Mouse (Mus musculus): Measurements from ENCODE around the gene Zfp422. TPM values are rescaled to one million over a fixed set of nuclear protein-coding genes. Genes with fewer than 3 reads are reported as not detected.

Gene Zfp422
- polyA plus RNA-seq, 1 experiment from 2014 or later = 237 TPM

DNA sequence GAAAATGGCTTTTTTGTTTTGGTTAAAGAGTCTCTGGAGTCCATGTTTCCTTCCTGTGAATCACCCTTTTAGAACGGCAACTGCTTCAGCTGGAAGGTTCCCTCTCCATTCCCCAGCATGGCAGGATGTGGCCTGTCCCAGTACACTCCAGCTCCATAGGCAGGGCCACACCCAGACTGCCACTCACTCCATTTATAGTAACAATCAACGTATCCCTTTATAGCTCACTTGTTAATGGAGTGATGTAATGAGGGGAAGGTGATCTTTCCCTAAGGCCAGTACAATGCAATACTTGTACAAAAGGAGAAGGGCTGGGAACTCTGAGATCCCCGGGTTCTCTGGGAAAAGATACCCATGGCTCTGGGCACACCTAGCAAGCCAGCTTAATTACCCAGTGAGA is 15.5 kb upstream of the Zfp422 start:
- H3K27me3 ChIP-seq = no peaks in the 10 kb centered on the region
- no peak overlapping the region for H3K4me2 ChIP-seq (replicated peaks)
- 81% methylated on average over 3 of the region's 3 CpGs for WGBS
- no peaks in the 10 kb centered on the region for H3K4me1 ChIP-seq (replicated peaks)
- no peaks in the 10 kb centered on the region for H3K9me3 ChIP-seq
- ATAC-seq = no peak
- H3K4me3 ChIP-seq (replicated peaks) = no peak overlapping the region
- peaks cover 24% of the 10 kb centered on the region for H3K36me3 ChIP-seq
- H3K9ac ChIP-seq (replicated peaks) = no peak overlapping the region
- H3K27ac ChIP-seq = no peak overlapping the region

GRCm38 (mm10) chr6:116643881-116644280 is 15.1 kb upstream of the Zfp422 start:
- no peak overlapping the region for H3K9ac ChIP-seq (replicated peaks)
- no peaks in the 10 kb centered on the region for H3K4me1 ChIP-seq (replicated peaks)
- ATAC-seq = no peak
- no peaks in the 10 kb centered on the region for H3K27me3 ChIP-seq
- H3K4me2 ChIP-seq (replicated peaks) = no peak overlapping the region
- 64% methylated on average over 4 of the region's 4 CpGs for WGBS
- H3K4me3 ChIP-seq (replicated peaks) = no peak overlapping the region
- H3K27ac ChIP-seq = no peak overlapping the region
- H3K9me3 ChIP-seq = no peaks in the 10 kb centered on the region
- peaks cover 27% of the 10 kb centered on the region for H3K36me3 ChIP-seq

GRCm38 (mm10) chr6:116642942-116643341 is 14.1 kb upstream of the Zfp422 start:
- Histone ChIP-seq H3K4me1 (replicated peaks) (no peaks in the 10 kb centered on the region), H3K27me3 (no peaks in the 10 kb centered on the region), H3K27ac (no peak overlapping the region), H3K9ac (replicated peaks) (no peak overlapping the region), H3K4me3 (replicated peaks) (no peak overlapping the region), H3K36me3 (peaks cover 35% of the 10 kb centered on the region), H3K9me3 (no peaks in the 10 kb centered on the region), H3K4me2 (replicated peaks) (no peak overlapping the region)
- ATAC-seq = no peak
- WGBS = 87% methylated on average over 11 of the region's 11 CpGs

DNA sequence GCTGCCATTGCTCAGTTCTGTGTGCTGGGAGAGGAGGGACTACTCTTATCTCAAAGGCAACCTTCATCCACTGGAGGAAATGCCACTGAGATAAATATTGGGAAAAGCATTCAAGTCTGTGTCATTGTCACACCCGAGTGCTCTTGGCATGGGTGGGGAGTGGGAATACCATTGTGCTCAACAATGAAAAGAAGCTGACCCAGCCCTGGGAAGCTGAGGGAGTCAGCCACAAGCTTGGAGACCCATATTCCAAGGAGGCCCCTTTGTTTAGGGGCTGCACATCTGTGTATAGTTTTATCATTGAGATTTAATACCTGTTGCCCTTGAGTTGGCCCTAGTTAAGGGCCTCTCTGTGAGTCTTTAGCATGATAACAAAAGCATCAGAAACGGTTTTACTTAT is 10.9 kb upstream of the Zfp422 start:
- Histone ChIP-seq H3K9me3 (no peaks in the 10 kb centered on the region), H3K27me3 (no peaks in the 10 kb centered on the region), H3K4me2 (replicated peaks) (no peak overlapping the region), H3K9ac (replicated peaks) (no peak overlapping the region), H3K4me3 (replicated peaks) (no peak overlapping the region), H3K4me1 (replicated peaks) (no peaks in the 10 kb centered on the region), H3K36me3 (peaks cover 26% of the 10 kb centered on the region), H3K27ac (no peak overlapping the region)
- 75% methylated on average over 2 of the region's 2 CpGs for WGBS
- ATAC-seq = no peak

GRCm38 (mm10) chr6:116638871-116639270 is 10.1 kb upstream of the Zfp422 start:
- H3K4me3 ChIP-seq (replicated peaks) = no peak overlapping the region
- no peak overlapping the region for H3K27ac ChIP-seq
- no peak overlapping the region for H3K9ac ChIP-seq (replicated peaks)
- no peaks in the 10 kb centered on the region for H3K9me3 ChIP-seq
- no peaks in the 10 kb centered on the region for H3K4me1 ChIP-seq (replicated peaks)
- peaks cover 27% of the 10 kb centered on the region for H3K36me3 ChIP-seq
- WGBS = 85% methylated on average over 2 of the region's 2 CpGs
- no peak overlapping the region for H3K4me2 ChIP-seq (replicated peaks)
- ATAC-seq = no peak
- H3K27me3 ChIP-seq = no peaks in the 10 kb centered on the region

- 94% methylated on average over 5 of the region's 5 CpGs for WGBS
- Histone ChIP-seq H3K9me3 (no peaks in the 10 kb centered on the region), H3K36me3 (peaks cover 27% of the 10 kb centered on the region), H3K4me3 (replicated peaks) (no peak overlapping the region), H3K4me1 (replicated peaks) (no peaks in the 10 kb centered on the region), H3K27ac (no peak overlapping the region), H3K27me3 (no peaks in the 10 kb centered on the region), H3K9ac (replicated peaks) (no peak overlapping the region), H3K4me2 (replicated peaks) (no peak overlapping the region)
- no peak for ATAC-seq
Observed at GRCm38 (mm10) chr6:116637496-116637895, 8.7 kb upstream of the Zfp422 start.

DNA sequence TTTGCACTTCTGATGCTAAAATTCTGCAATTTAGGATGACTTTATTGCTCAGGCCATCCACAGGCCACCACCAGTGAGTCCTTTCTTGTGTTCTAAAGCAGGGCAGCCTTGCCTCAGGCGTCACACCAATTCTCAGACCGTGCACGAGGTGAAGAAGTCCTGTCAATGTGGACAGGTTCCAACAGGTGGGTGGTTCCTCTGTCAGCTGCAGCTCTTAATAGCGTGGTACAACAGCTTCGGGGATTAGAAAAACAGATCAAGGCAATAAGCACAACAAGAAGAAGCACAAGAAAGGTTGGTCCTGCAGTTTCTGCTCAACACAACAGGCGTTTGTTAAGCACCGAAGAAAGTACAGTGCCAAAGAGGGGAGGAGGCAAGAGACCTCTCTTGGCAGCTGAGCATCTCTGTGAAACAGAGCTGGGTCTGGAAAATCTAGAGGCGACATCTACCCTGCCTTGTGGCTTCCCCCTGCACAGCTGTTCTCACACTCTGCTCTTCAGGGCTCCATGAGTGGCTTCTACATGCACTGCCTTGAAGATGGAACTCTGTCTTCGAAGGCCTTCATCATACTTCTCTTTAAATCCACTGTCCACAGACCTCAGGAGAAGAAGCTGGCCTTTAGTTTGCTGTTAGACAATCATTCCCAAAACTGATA is 7.9 kb upstream of the Zfp422 start:
- no peak overlapping the region for H3K27ac ChIP-seq
- no peaks in the 10 kb centered on the region for H3K9me3 ChIP-seq
- no peak overlapping the region for H3K9ac ChIP-seq (replicated peaks)
- no peak overlapping the region for H3K4me3 ChIP-seq (replicated peaks)
- H3K4me2 ChIP-seq (replicated peaks) = no peak overlapping the region
- WGBS = 87% methylated on average over 9 of the region's 9 CpGs
- H3K36me3 ChIP-seq = peaks cover 27% of the 10 kb centered on the region
- H3K27me3 ChIP-seq = no peaks in the 10 kb centered on the region
- no peaks in the 10 kb centered on the region for H3K4me1 ChIP-seq (replicated peaks)
- no peak for ATAC-seq

DNA sequence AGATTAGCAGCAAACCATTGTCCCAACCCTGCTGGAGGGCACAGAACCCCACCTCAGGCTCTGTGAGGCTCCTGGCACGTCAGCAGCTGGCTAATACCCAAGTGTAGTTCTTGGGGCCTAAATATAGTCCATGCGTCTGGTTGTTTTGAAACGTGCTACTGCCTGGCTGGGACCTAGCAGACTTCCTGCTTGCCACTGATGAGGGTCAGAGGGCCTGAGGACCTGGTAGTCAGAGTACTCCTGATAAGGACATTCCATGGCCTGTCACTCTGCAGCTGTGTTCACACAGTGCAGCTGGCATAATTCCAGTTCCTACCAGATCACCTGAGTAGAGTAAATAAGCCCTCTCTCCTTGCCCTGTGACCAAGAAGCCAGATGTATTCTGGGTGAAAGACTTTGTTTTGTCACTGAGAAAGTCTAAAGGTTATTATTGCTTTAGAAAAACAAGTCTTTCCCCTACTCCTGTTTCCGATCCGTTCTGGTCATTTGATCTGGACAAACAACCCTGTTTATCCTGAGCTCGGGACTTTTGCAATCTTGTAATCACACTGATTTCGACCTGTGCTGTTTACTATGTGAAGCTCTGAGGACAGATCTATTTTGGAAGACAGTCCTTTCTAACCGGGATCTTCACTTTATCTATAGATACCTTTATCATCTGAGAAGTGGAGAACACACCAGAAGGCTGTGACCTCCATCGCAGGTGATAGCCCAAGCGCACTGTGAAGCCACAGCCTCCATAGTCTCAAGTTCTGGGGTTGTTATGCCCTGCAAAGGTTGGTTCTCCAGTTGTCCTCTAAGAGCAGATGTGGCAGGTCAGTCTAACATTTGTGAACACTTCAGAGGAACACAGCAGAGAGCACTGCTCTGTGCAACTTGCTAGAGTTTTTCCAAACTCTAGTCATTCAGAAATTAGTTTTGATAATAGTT is 6.7 kb upstream of the Zfp422 start:
- Histone ChIP-seq H3K4me1 (replicated peaks) (no peaks in the 10 kb centered on the region), H3K4me3 (replicated peaks) (no peak overlapping the region), H3K4me2 (replicated peaks) (no peak overlapping the region), H3K9me3 (no peaks in the 10 kb centered on the region), H3K27ac (no peak overlapping the region), H3K36me3 (peaks cover 22% of the 10 kb centered on the region), H3K27me3 (no peaks in the 10 kb centered on the region), H3K9ac (replicated peaks) (no peak overlapping the region)
- 80% methylated on average over 10 of the region's 10 CpGs for WGBS
- no peak for ATAC-seq

DNA sequence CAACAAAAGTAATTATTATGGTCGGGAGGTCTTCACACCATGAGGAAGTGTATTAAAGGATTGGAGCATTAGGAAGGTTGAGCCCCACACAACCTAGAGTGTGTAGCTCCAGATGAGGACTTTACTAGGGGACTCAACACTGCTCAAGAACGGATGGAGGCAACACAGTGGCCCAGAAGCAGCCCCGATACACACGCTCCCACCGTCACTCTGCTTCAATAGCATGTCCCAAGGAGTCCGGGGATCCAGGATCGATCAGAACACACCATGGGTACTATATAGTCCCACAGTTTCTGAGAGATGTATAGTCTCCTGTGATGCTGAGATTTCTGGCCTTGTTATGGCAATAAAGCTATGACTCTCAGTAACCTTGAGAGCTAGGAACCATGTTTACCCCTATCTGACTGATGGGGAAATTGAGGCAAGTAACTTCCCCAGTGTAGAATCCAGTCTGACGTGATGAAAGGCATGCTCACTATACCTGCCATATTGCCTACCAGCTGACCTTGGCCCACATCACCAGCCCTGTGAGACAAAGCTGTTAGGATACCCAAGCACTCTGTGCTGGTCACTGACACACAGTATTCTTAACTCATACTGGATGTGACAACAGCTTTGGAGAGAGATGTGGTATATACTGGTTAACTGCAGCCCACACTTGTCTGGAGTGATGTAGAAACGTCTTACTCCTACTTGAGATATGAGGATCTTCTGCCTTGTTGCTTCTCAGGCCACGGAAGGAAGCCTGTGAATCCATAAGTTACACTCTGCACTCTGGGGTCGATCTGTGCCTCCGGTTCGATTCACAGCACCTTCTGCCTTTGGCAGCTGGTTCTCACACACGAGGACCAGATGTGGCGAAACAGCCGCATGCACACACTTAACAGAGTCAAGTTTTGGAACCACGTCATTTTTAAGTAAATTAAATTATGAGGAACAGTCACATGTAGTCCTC is 5.2 kb upstream of the Zfp422 start:
- Histone ChIP-seq H3K9ac (replicated peaks) (no peak overlapping the region), H3K4me1 (replicated peaks) (peaks cover 9% of the 10 kb centered on the region), H3K4me3 (replicated peaks) (no peak overlapping the region), H3K9me3 (no peaks in the 10 kb centered on the region), H3K36me3 (peaks cover 19% of the 10 kb centered on the region), H3K4me2 (replicated peaks) (no peak overlapping the region), H3K27ac (no peak overlapping the region), H3K27me3 (no peaks in the 10 kb centered on the region)
- ATAC-seq = no peak
- WGBS = 92% methylated on average over 17 of the region's 17 CpGs

- no peak overlapping the region for H3K4me2 ChIP-seq (replicated peaks)
- H3K27ac ChIP-seq = no peak overlapping the region
- peaks cover 16% of the 10 kb centered on the region for H3K4me1 ChIP-seq (replicated peaks)
- no peak overlapping the region for H3K9ac ChIP-seq (replicated peaks)
- no peaks in the 10 kb centered on the region for H3K27me3 ChIP-seq
- peaks cover 3% of the 10 kb centered on the region; the same call in 1 of the 2 replicates for H3K36me3 ChIP-seq
- no peak overlapping the region for H3K4me3 ChIP-seq (replicated peaks)
- H3K9me3 ChIP-seq = no peaks in the 10 kb centered on the region
- 47% methylated on average over 1 of the region's 1 CpGs for WGBS
- no peak for ATAC-seq
Observed at GRCm38 (mm10) chr6:116632129-116632528, 3.3 kb upstream of the Zfp422 start.

DNA sequence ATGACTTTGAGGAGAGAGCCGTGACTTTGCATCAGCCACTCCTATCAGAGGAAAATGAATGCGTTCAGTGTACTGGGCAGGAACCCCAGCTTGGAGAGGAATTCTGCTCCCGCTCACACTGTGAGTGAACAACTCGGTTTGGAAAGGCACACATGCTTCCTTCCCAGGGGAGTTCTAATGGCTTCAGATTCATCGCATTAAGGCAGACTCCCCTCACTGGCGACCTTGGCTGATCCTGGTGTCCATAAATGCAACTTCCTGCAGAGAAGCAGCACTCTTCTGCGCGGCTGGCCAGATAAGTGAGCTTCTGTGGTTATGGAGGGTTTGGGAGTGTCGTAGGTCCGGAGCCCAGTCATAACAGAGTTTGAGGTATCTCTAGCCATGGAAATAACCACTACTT is 967 bp upstream of the Zfp422 start:
- H3K9me3 ChIP-seq = no peaks in the 10 kb centered on the region
- H3K36me3 ChIP-seq = peaks cover 17% of the 10 kb centered on the region
- no peak overlapping the region for H3K27ac ChIP-seq
- H3K27me3 ChIP-seq = no peaks in the 10 kb centered on the region
- no peak overlapping the region for H3K4me2 ChIP-seq (replicated peaks)
- no peak overlapping the region for H3K4me3 ChIP-seq (replicated peaks)
- H3K9ac ChIP-seq (replicated peaks) = no peak overlapping the region
- peaks cover 26% of the 10 kb centered on the region for H3K4me1 ChIP-seq (replicated peaks)
- no peak for ATAC-seq
- 90% methylated on average over 10 of the region's 10 CpGs for WGBS

Data from midbrain, embryonic 13.5 days (tissue).